Mouse (Mus musculus): Measurements from ENCODE around the gene Wdr70.

- no peak for TF ChIP-seq CTCF (conservative IDR thresholded peaks at IDR 0.05; ENCODE audit: low read length)
- no peak for TF ChIP-seq NANOG (IDR thresholded peaks at IDR 0.05; ENCODE audit: borderline replicate concordance, low read length)
These were observed 91.6 kb downstream of the Wdr70 start for GRCm38 (mm10) chr15:8007413-8007812.

Data from E14TG2a.4 (cell line).